Mouse (Mus musculus) T-cell, adult 2 months (primary cell): Measurements from ENCODE around the gene Qser1.

Source experiments
- DNase-seq: peaks from one replicate; pipeline ENCODE4 v3.0.0; 2022; ENCODE audit warnings: low spot score

Qser1 gene

GRCm38 (mm10) chr2:104817555-104818330 lies 1.2 kb upstream of the Qser1 start:
- no peak for DNase-seq

GRCm38 (mm10) chr2:104816866-104817439 lies 393 bp upstream of the Qser1 start:
- peak; percentile 83 for DNase-seq

GRCm38 (mm10) chr2:104815561-104816370 lies 794 bp downstream of the Qser1 start:
- peak; percentile 34 for DNase-seq

- no peak for DNase-seq
Measured at GRCm38 (mm10) chr2:104814181-104814951, 2.2 kb downstream of the Qser1 start.

GRCm38 (mm10) chr2:104805435-104805834 lies 11.1 kb downstream of the Qser1 start:
- no peak for DNase-seq

GRCm38 (mm10) chr2:104774763-104775162 lies 41.8 kb downstream of the Qser1 start:
- no peak for DNase-seq

GRCm38 (mm10) chr2:104768697-104769096 lies 47.9 kb downstream of the Qser1 start:
- DNase-seq = no peak

GRCm38 (mm10) chr2:104764018-104764417 lies 52.5 kb downstream of the Qser1 start:
- no peak for DNase-seq

GRCm38 (mm10) chr2:104763134-104763703 lies 53.3 kb downstream of the Qser1 start:
- DNase-seq = no peak

- no peak for DNase-seq
Measured at GRCm38 (mm10) chr2:104750611-104751010, 65.9 kb downstream of the Qser1 start.

GRCm38 (mm10) chr2:104748652-104749183 lies 67.8 kb downstream of the Qser1 start:
- no peak for DNase-seq

GRCm38 (mm10) chr2:104746251-104746650 lies 70.3 kb downstream of the Qser1 start:
- DNase-seq = no peak

- DNase-seq = no peak
Measured at GRCm38 (mm10) chr2:104743971-104744370, 72.6 kb downstream of the Qser1 start.

GRCm38 (mm10) chr2:104743160-104743559 lies 73.4 kb downstream of the Qser1 start:
- no peak for DNase-seq

GRCm38 (mm10) chr2:104742741-104743064 lies 73.9 kb downstream of the Qser1 start, which contains the start of gene Depdc7:
Gene Depdc7, minus strand, starts transcription at chr2:104742878.
- peak; percentile 70 for DNase-seq

GRCm38 (mm10) chr2:104741896-104742740 lies 74.4 kb downstream of the Qser1 start:
- no peak for DNase-seq

- DNase-seq = no peak
Measured at GRCm38 (mm10) chr2:104741015-104741758, 75.4 kb downstream of the Qser1 start.

- no peak for DNase-seq
Measured at GRCm38 (mm10) chr2:104740248-104740949, 76.2 kb downstream of the Qser1 start.

GRCm38 (mm10) chr2:104739691-104740090 lies 76.9 kb downstream of the Qser1 start:
- DNase-seq = no peak
